Mouse (Mus musculus) kidney, adult 8-10 months (tissue): Measurements from ENCODE around the gene Arhgef12.
"Not testable (repeated sequence)": the region's sequence is repeated elsewhere in the genome, so short reads cannot be mapped to it uniquely, and the experiment has no call there.

Source experiments
- DNase-seq, 2 experiments: peaks; one replicate each; pipeline ENCODE4 v3.0.0; 2022

Gene Arhgef12

GRCm38 (mm10) chr9:42997526-42997925 lies 109.5 kb downstream of the Arhgef12 start:
- DNase-seq = no peak

GRCm38 (mm10) chr9:42995298-42995697 lies 111.7 kb downstream of the Arhgef12 start:
- no peak for DNase-seq

- DNase-seq = no peak
Observed at GRCm38 (mm10) chr9:42994708-42995107, 112.3 kb downstream of the Arhgef12 start.

- DNase-seq = no peak
Observed at GRCm38 (mm10) chr9:42993659-42994058, 113.4 kb downstream of the Arhgef12 start.

- no peak for DNase-seq
Observed at GRCm38 (mm10) chr9:42987988-42988387, 119.1 kb downstream of the Arhgef12 start.

GRCm38 (mm10) chr9:42968894-42969521 lies 138.0 kb downstream of the Arhgef12 start:
- DNase-seq = no peak

GRCm38 (mm10) chr9:42967731-42968130 lies 139.3 kb downstream of the Arhgef12 start:
- no peak for DNase-seq

GRCm38 (mm10) chr9:42964809-42965208 lies 142.2 kb downstream of the Arhgef12 start:
- DNase-seq = not testable (repeated sequence)

GRCm38 (mm10) chr9:42964366-42964765 lies 142.7 kb downstream of the Arhgef12 start:
- DNase-seq = no peak

- DNase-seq = peak; percentile 26 to 39
Observed at GRCm38 (mm10) chr9:42962506-42962905, 144.5 kb downstream of the Arhgef12 start.

GRCm38 (mm10) chr9:42958401-42958800 lies 148.6 kb downstream of the Arhgef12 start:
- DNase-seq = no peak

GRCm38 (mm10) chr9:42948381-42948780 lies 158.7 kb downstream of the Arhgef12 start:
- no peak for DNase-seq

- DNase-seq = no peak
Observed at GRCm38 (mm10) chr9:42945174-42945573, 161.9 kb downstream of the Arhgef12 start.

- DNase-seq = peak; percentile 69 to 83
Observed at GRCm38 (mm10) chr9:42944536-42945006, 162.5 kb downstream of the Arhgef12 start.

GRCm38 (mm10) chr9:42943781-42944535 lies 163.1 kb downstream of the Arhgef12 start, which contains the start of gene Grik4:
Grik4 (minus strand) TSS chr9:42944493.
- no peak for DNase-seq

GRCm38 (mm10) chr9:42943057-42943529 lies 163.9 kb downstream of the Arhgef12 start:
- no peak for DNase-seq

- DNase-seq = no peak
Observed at GRCm38 (mm10) chr9:42942148-42942547, 164.9 kb downstream of the Arhgef12 start.

- peak in 1 of 2 experiments; percentile 11 for DNase-seq
Observed at GRCm38 (mm10) chr9:42932146-42932545, 174.9 kb downstream of the Arhgef12 start.

- no peak for DNase-seq
Observed at GRCm38 (mm10) chr9:42927498-42927897, 179.5 kb downstream of the Arhgef12 start.

- DNase-seq = no peak
Observed at GRCm38 (mm10) chr9:42926564-42926963, 180.5 kb downstream of the Arhgef12 start.

- no peak for DNase-seq
Observed at GRCm38 (mm10) chr9:42921830-42922229, 185.2 kb downstream of the Arhgef12 start.

GRCm38 (mm10) chr9:42920190-42920589 lies 186.8 kb downstream of the Arhgef12 start:
- DNase-seq = no peak

GRCm38 (mm10) chr9:42917911-42918310 lies 189.1 kb downstream of the Arhgef12 start:
- no peak for DNase-seq
